Mouse (Mus musculus) left cerebral cortex, postnatal 14 days (tissue): ENCODE results near the gene Gm1673. TPM values are rescaled to one million over a fixed set of nuclear protein-coding genes. Genes with fewer than 3 reads are reported as not detected.
"Not testable (repeated sequence)": the region's sequence is repeated elsewhere in the genome, so short reads cannot be mapped to it uniquely, and the experiment has no call there.

Source experiments
- DNase-seq, 2 experiments: peaks; one replicate each; pipeline ENCODE4 v3.0.0; 2021 to 2022; ENCODE audit warnings: low spot score in 2 of 2, mixed read lengths in 1 of 2
- intact Hi-C: fragments of 180-260 bp; cut with DNase I; formaldehyde crosslinking; loops from one replicate; pipeline ENCODE4 v1.15.1; 2025
- long read RNA-seq, 2 experiments: library from polyadenylated mRNA; stranded (forward); transcript quantifications; one replicate each; pipeline ENCODE4 v2.0.0; 2021
- total RNA-seq, 2 experiments: library from RNA; stranded (reverse); gene quantifications; 2 replicates each; pipeline ENCODE4 v1.2.3; 2021

Gm1673 gene
- 100 to 1,000 TPM; 101 to 117 TPM for total RNA-seq
- long read RNA-seq, experiment 1, transcript Gm1673-203 (4 exons, 511 nt): major isoform, 38 of 63 reads
- long read RNA-seq, experiment 1, transcript Gm1673-201 (4 exons, 477 nt): minor isoform, 24 of 63 reads
- long read RNA-seq, experiment 1, partial matches to known transcripts: 0 of 63 reads
- long read RNA-seq, experiment 1, other reads (novel, unspliced or antisense): 1 of 63 reads
- long read RNA-seq, experiment 2, transcript Gm1673-201 (4 exons, 477 nt): major isoform, 24 of 53 reads
- long read RNA-seq, experiment 2, transcript Gm1673-203 (4 exons, 511 nt): major isoform, 24 of 53 reads
- long read RNA-seq, experiment 2, partial matches to known transcripts: 0 of 53 reads
- long read RNA-seq, experiment 2, other reads (novel, unspliced or antisense): 1 of 53 reads

- DNase-seq: peak; percentile 94 to 95
- intact Hi-C loops: no loop called here
These were observed at the start of gene Gm1673 for GRCm38 (mm10) chr5:33983309-33984121. Gm1673 (plus strand) TSS chr5:33983433.

- DNase-seq: no peak
- intact Hi-C loops: loop anchor here (10.0 kb wide), 1 partner anchor 269 kb away; no protein-coding TSS in a partner anchor
These were observed 49.2 kb upstream of the Gm1673 start for GRCm38 (mm10) chr5:33934081-33934480.

DNA sequence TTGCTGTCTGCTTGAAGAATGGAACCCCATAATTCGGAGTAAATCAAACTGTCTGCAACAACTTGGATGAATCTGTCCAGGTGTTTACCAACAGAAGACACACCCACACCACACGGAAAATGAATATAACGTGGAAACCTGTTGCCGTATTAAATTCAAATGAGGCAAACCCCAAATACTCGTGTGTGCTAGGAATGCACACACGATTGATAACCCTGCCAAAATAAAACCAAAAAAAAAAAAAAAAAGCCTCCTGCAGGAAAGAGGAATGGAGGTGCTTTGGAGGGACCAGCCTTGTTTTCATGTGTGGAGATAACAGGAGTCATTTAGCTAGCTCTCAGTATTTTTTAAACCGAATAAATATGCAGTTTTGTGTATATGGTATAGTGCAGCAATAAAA lies 48.4 kb upstream of the Gm1673 start:
- DNase-seq: no peak
- intact Hi-C loops: loop anchor here (5.0 to 10.0 kb wide), 2 partner anchors 113 to 270 kb away; partner anchors contain the start of gene Nsd2

DNA sequence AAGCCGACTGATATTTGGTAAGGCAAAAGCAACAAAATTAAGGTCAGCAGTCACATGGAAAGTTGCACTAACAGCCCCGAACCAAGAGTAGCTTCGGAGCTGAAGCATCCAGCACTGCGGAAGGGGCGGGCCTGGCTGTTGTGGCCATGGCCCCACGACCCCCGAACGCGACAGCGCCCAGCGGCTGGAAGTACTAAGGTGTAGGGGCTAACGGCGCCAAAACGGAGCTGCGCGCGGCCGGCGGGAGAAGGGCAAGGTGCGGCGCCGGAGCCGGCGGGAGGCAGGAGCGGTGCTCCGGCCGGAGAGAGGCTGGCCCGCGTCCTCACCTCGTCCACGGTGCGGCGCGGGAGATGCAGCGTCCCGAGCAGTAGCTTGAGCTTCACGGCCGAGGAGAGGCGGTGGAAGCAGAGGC lies 47.5 kb upstream of the Gm1673 start:
- DNase-seq: no peak
- intact Hi-C loops: loop anchor here (5.0 to 10.0 kb wide), 2 partner anchors 113 to 271 kb away; partner anchors contain the start of gene Nsd2

DNA sequence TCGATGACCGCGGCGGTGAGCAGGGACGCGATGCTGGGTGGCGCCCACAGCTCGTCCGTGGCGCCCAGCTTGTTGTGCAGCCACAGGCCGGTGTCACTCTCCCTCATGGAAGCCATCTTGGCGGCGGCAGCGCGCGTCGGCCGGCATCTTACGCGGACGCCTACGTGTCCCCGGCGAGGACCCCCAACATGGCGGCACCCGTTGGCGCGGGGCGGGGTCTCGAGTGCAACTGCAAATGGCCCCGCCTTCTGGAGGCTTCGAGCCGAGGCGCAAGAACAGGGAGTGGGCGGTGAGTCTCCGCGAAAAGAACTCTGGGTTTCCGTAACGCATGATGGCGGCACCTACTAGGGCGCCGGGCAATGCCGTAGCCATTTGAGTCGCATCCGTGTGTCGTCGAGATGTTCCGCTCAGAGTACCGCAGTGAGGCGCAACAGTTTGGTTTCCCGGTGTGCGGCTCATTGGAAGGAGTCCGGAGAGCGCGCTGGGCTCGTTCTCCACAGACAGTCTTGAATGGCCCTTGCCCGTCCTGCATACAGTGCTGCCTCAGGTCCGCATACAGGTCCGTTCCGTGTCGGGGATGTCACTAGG lies 47.0 kb upstream of the Gm1673 start, which contains the start of gene Nelfa:
Nelfa (minus strand) TSS at position 294 of the 588 bp plus-strand sequence.
- DNase-seq: peak; percentile 99
- intact Hi-C loops: loop anchor here (5.0 to 10.0 kb wide), 2 partner anchors 114 to 271 kb away; partner anchors contain the start of gene Nsd2

DNA sequence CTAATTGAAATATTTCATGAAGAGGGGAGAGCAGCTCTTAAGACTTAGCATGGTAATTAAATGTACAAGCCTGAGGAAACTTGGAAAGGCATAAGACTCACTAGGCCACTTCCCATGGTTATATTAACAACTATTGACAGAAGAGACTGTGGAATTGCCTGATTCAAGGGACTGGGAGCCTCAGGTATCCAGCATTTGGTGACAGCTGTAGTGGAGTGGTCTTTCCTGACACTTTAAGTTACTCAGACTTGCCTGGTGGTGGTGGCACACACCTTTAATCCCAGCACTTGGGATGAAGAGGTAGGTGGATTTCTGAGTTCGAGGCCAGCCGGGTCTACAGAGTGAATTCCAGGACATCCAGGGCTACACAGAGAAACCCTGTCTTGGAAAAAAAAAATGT lies 46.0 kb upstream of the Gm1673 start:
- DNase-seq: no peak
- intact Hi-C loops: loop anchor here (5.0 to 10.0 kb wide), 2 partner anchors 115 to 272 kb away; partner anchors contain the start of gene Nsd2

DNA sequence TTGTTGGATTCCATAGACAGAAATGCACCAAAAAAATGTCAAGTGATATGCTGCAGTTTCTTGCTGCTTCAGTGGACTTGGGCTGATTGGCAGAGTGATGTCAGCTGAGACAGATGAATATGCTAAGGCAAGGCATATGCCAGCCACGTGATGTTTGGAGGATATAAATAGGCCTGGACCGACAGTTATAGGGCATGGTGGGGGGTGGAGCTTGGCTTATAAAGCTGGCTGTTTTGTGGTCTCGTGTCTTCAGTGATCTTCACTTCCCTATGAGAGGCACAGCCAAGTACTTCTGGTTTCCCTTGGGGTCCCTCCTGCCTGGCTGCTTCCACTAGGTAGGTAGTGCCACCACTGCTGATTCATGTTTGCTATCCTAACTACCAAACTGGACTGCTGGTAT lies 44.8 kb upstream of the Gm1673 start:
- intact Hi-C loops: loop anchor here (5.0 to 10.0 kb wide), 2 partner anchors 116 to 274 kb away; partner anchors contain the start of gene Nsd2
- DNase-seq: peak in 1 of 2 experiments; percentile 49

DNA sequence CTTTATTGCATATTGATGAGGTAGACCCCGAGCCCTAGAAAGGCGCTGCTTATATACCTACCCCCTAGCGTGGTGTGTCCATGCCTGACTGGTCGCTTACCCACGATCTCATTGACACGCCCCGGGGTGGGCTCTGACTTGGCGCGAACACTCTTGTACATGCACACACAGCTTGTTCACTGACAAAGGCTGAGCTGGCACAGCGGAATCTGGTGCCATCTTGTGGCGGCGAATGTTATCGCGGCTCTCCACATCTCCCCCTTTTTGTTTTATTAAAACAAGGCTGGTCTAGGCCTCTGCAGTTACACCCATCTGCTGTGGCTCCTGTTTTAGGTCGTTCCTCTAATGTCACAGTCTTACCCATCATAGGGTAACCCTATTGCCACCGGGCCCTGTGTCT lies 36.2 kb upstream of the Gm1673 start:
- DNase-seq, intact Hi-C loops: not testable (repeated sequence)

- no peak for DNase-seq
- intact Hi-C loops: no loop called here
These were observed 34.9 kb upstream of the Gm1673 start for GRCm38 (mm10) chr5:33948314-33948713.

DNA sequence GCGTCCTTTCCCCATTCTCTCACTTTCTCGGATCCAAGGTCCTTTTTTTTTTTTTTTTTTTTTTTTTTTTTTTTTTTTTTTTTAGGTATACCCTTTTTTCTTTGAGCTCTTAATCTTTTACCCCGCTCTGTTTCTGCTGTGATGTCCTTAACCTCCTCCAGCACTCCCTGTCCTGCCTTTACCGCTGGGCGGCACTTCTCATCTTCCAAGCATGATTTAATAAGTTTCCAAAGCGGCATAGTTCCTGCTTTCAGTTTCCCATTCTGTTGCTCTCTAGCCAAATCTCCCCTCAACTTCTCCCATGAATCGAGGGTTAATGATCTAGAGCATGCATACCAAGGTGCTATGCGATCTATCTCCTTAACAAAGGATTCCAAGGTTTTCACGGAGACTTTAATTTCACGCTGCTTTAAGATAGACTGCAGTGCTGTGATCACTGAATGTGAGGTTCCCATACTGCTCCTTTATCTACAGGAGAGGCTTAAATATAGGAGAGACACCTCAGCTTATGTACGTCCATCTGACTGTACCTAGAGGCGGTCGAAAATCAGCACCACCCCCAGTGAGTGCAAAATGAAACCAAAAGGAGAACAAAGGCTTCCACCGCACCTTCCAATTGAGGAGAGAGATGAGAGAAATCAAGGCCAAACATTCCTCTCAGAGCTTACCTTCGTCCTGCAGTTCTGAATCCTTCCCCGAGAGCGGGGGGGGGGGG lies 29.6 kb upstream of the Gm1673 start:
- intact Hi-C loops: loop anchor here (10.0 kb wide), 1 partner anchor 269 kb away; no protein-coding TSS in a partner anchor

DNA sequence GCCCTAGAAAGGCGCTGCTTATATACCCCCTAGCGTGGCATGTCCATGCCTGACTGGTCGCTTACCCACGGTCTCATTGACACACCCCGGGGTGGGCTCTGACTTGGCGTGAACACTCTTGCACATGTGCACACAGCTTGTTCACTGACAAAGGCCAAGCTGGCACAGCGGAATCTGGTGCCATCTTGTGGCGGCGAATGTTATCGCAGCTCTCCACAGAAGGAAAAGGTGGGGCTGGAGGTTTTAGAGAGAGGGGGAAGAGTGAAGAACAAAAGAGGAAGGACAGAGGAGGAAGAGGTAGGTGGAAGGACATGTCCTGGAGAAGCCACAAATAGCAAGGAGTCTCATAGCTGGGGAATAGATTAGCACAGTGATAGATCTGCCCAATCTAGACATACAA lies 28.9 kb upstream of the Gm1673 start:
- intact Hi-C loops: loop anchor here (10.0 kb wide), 1 partner anchor 270 kb away; no protein-coding TSS in a partner anchor
- DNase-seq: peak; percentile 85 to 88

More for the DNA sequence above, 29.6 kb upstream of the Gm1673 start:
- no peak for DNase-seq

DNA sequence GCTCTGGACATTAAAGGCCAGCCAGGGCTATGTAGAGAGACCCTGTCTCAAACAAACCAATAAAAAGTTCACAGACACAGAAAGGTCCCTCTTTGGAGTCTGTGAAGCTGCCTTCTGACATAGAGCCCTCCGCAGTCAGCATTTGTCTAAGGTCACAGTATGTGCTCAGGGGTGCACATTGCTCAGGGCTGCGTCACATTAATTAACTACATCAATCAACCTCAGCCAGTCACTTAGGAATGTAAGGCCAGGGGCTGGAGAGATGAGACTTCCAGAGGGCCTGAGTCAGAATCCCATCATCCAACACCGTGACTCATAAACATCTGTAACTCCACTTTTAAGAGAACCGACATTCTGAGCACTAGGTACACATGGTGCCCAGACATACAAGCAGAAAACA lies 27.4 kb upstream of the Gm1673 start:
- no peak for DNase-seq

GRCm38 (mm10) chr5:33959382-33959781 lies 23.9 kb upstream of the Gm1673 start:
- intact Hi-C loops: loop anchor here (10.0 kb wide), 1 partner anchor 275 kb away; no protein-coding TSS in a partner anchor
- no peak for DNase-seq

More for the DNA sequence above, 27.4 kb upstream of the Gm1673 start:
- intact Hi-C loops: loop anchor here (10.0 kb wide), 1 partner anchor 271 kb away; no protein-coding TSS in a partner anchor

GRCm38 (mm10) chr5:33974736-33975135 lies 8.5 kb upstream of the Gm1673 start:
- DNase-seq: no peak
- intact Hi-C loops: no loop called here

GRCm38 (mm10) chr5:33976267-33976666 lies 7.0 kb upstream of the Gm1673 start:
- DNase-seq: no peak
- intact Hi-C loops: no loop called here

GRCm38 (mm10) chr5:33982731-33983259 lies 438 bp upstream of the Gm1673 start:
- intact Hi-C loops: no loop called here
- DNase-seq: no peak

- intact Hi-C loops: loop anchor here (10.0 kb wide), 1 partner anchor 200 kb away; no protein-coding TSS in a partner anchor
- peak in 1 of 2 experiments; percentile 65 for DNase-seq
These were observed 11.7 kb downstream of the Gm1673 start for GRCm38 (mm10) chr5:33994671-33995625.
